Mouse (Mus musculus): ENCODE results near the gene Chst4.
"Not testable (repeated sequence)": the region's sequence is repeated elsewhere in the genome, so short reads cannot be mapped to it uniquely, and the experiment has no call there.

Chst4 gene

GRCm38 (mm10) chr8:110039659-110040058 is at the start of gene Chst4:
Gene Chst4, minus strand, starts transcription at chr8:110039740.
- no peak for DNase-seq (ENCODE audit: low spot score in 2 of 2)

- DNase-seq (ENCODE audit: low spot score in 2 of 2): no peak
Measured at GRCm38 (mm10) chr8:110082416-110083105, 43.0 kb upstream of the Chst4 start.

GRCm38 (mm10) chr8:110079282-110080221 is 40.0 kb upstream of the Chst4 start, which contains the start of gene Zfp612:
Gene Zfp612, plus strand, starts transcription at chr8:110079746.
- peak; percentile 48 to 54 for DNase-seq (ENCODE audit: low spot score in 2 of 2)

GRCm38 (mm10) chr8:110074496-110074895 is 35.0 kb upstream of the Chst4 start:
- no peak for DNase-seq (ENCODE audit: low spot score in 2 of 2)

GRCm38 (mm10) chr8:110071600-110071999 is 32.1 kb upstream of the Chst4 start:
- peak; percentile 10 to 65 for DNase-seq (ENCODE audit: low spot score in 2 of 2)

- DNase-seq (ENCODE audit: low spot score in 2 of 2): no peak
Measured at GRCm38 (mm10) chr8:110069706-110070105, 30.2 kb upstream of the Chst4 start.

- no peak for DNase-seq (ENCODE audit: low spot score in 2 of 2)
Measured at GRCm38 (mm10) chr8:110065676-110066075, 26.1 kb upstream of the Chst4 start.

GRCm38 (mm10) chr8:110064606-110065365 is 25.2 kb upstream of the Chst4 start:
- DNase-seq (ENCODE audit: low spot score in 2 of 2): no peak

GRCm38 (mm10) chr8:110064161-110064560 is 24.6 kb upstream of the Chst4 start:
- DNase-seq (ENCODE audit: low spot score in 2 of 2): no peak

- DNase-seq (ENCODE audit: low spot score in 2 of 2): no peak
Measured at GRCm38 (mm10) chr8:110058207-110058606, 18.7 kb upstream of the Chst4 start.

- no peak for DNase-seq (ENCODE audit: low spot score in 2 of 2)
Measured at GRCm38 (mm10) chr8:110051208-110051607, 11.7 kb upstream of the Chst4 start.

GRCm38 (mm10) chr8:110040509-110040908 is 969 bp upstream of the Chst4 start:
- DNase-seq (ENCODE audit: low spot score in 2 of 2): no peak

GRCm38 (mm10) chr8:110039216-110039615 is 324 bp downstream of the Chst4 start:
- DNase-seq (ENCODE audit: low spot score in 2 of 2): no peak

- DNase-seq (ENCODE audit: low spot score in 2 of 2): no peak
Measured at GRCm38 (mm10) chr8:110036156-110036555, 3.4 kb downstream of the Chst4 start.

- no peak for DNase-seq (ENCODE audit: low spot score in 2 of 2)
Measured at GRCm38 (mm10) chr8:110034331-110034730, 5.2 kb downstream of the Chst4 start.

GRCm38 (mm10) chr8:110033771-110034170 is 5.8 kb downstream of the Chst4 start:
- not testable (repeated sequence) for DNase-seq (ENCODE audit: low spot score in 2 of 2)

- DNase-seq (ENCODE audit: low spot score in 2 of 2): no peak
Measured at GRCm38 (mm10) chr8:110022768-110023344, 16.7 kb downstream of the Chst4 start.

- DNase-seq (ENCODE audit: low spot score in 2 of 2): peak in 1 of 2 experiments; percentile 24
Measured at GRCm38 (mm10) chr8:110022081-110022480, 17.5 kb downstream of the Chst4 start.

GRCm38 (mm10) chr8:110010868-110011267 is 28.7 kb downstream of the Chst4 start:
- peak; percentile 18 to 35 for DNase-seq (ENCODE audit: low spot score in 2 of 2)

GRCm38 (mm10) chr8:110008995-110009446 is 30.5 kb downstream of the Chst4 start:
- DNase-seq (ENCODE audit: low spot score in 2 of 2): no peak

- DNase-seq (ENCODE audit: low spot score in 2 of 2): no peak
Measured at GRCm38 (mm10) chr8:110008228-110008994, 31.1 kb downstream of the Chst4 start.
